Mouse (Mus musculus) thymus, postnatal 10 days (tissue): ENCODE data around the gene Cdhr5.

Experiments
- DNase-seq, 2 experiments: peaks; one replicate each; pipeline ENCODE4 v3.0.0; 2021; ENCODE audit warnings: low spot score in 2 of 2

Gene Cdhr5

DNA sequence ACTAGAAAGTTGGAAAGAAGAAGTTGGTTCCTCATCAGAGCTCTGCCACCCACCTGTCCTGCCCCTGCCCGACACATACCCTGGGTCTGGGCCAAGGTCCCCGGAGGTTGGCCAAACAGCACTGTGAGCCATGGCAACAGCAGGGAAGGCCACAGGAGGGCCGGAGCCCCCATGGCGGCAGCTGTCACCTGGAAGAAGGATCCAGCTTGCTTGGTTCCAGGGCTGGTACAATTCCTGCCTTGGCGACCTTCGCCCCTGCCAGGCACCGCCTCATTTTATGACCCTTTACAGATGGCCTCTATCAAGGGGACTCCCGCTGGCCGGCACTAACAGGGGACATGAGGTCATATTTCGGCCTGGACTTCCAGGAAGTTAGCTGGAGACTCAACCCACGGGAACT lies at the start of gene Cdhr5:
Cdhr5 (minus strand) TSS at position 241 of the 400 bp plus-strand sequence.
- DNase-seq, result no peak

- DNase-seq, result no peak
These were observed 48.1 kb upstream of the Cdhr5 start for GRCm38 (mm10) chr7:141324686-141325085.

GRCm38 (mm10) chr7:141319446-141319845 lies 42.9 kb upstream of the Cdhr5 start:
- no peak for DNase-seq

GRCm38 (mm10) chr7:141317619-141318132 lies 41.1 kb upstream of the Cdhr5 start:
- DNase-seq, result no peak

- peak; percentile 39 to 60 for DNase-seq
These were observed 39.4 kb upstream of the Cdhr5 start for GRCm38 (mm10) chr7:141315974-141316373.

GRCm38 (mm10) chr7:141315076-141315475 lies 38.5 kb upstream of the Cdhr5 start:
- DNase-seq, result no peak

DNA sequence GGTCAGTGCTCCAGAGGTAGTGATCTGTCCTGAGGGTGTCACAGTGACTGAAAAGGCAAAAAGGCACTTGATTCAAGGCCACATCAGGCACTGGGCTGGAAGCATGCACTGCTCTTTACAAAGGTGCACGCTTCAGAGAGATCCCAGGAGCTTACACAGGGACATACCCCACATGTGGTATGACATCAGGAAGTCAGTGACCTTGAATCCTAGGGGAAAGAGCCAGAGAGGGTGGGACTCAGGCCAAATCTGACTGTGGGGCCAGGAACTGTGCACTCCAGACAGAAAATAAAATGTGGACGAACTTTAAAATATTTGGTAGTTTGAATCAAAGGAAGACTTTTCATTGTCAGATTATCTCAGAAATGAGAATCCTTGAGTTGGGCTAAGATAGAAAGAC lies 37.8 kb upstream of the Cdhr5 start:
- DNase-seq, result no peak

DNA sequence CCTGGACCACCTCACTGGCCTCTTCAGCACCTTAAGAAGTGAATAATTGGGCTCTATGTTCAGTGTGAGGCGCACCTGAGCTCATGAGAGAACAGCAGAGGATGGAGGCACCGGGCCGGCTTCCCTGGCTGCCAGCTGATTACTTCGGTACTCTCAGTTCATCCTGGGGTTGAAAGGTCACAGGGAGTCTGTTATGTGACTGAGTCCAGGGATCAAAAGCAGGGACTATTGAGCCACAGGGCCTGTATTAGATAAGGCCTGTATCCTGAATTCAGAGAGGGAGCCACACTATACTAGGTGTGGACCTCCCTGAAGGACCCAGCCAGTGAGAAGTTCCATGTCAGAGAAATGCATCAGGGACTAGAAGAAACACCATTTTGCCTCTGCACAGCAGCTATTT lies 28.0 kb upstream of the Cdhr5 start:
- DNase-seq, result no peak

- DNase-seq, result peak; percentile 18 to 44
These were observed 26.2 kb upstream of the Cdhr5 start for GRCm38 (mm10) chr7:141302702-141303268.

GRCm38 (mm10) chr7:141301386-141301785 lies 24.8 kb upstream of the Cdhr5 start:
- DNase-seq, result no peak

DNA sequence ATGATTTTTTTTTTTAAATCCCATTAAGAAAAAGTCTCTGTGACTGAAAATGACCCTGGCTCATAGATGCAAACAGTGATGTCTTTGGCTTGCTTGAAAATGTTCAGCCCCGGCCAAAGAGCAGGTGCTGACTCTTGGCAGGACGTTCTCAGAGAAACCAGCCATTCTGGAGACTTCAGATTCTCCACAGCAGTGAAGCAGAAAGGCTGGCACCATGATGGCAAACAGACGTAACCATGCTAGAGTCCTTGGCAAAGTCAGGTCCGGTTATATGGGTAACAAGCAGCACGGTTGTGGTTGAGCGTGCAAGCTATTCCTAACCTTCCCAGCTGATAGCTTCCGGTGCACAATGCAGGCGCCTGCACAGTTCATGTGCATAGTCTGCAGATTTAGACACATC lies 22.6 kb upstream of the Cdhr5 start:
- DNase-seq, result no peak

DNA sequence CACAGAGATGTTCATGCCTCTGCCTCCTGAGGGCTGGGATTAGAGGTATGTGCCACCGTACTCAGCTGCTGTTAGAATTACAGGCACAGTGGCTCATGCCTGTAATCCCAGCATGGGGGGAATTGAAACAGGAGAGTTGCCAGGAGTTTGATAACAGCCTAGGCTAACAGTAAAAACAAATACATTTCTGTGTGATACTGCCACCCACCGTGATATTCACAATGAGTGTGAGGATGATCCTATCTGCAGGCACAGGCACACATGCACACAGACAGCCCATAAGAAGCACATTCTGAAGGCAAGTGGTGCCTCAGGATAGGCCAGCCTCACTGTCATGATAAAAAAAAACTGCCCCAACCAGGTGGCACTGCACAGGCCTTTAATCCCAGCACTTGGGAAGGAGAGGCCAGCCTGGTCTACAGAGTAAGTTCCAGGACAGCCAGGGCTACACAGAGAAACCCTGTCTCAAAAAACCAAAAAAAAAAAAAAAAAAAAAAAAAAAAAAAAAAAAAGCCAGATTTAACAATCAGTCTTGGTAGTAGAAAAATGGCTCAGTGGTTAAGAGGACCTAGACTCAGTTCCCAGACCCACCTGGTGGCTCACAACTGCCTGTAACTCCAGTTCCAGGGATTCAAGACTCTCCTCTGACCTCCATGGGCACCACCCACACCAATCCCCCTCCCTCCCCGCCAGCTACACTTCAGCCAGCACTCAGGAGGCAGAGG lies 21.5 kb upstream of the Cdhr5 start:
- no peak for DNase-seq

- DNase-seq, result no peak
These were observed 17.9 kb upstream of the Cdhr5 start for GRCm38 (mm10) chr7:141294479-141294878.

DNA sequence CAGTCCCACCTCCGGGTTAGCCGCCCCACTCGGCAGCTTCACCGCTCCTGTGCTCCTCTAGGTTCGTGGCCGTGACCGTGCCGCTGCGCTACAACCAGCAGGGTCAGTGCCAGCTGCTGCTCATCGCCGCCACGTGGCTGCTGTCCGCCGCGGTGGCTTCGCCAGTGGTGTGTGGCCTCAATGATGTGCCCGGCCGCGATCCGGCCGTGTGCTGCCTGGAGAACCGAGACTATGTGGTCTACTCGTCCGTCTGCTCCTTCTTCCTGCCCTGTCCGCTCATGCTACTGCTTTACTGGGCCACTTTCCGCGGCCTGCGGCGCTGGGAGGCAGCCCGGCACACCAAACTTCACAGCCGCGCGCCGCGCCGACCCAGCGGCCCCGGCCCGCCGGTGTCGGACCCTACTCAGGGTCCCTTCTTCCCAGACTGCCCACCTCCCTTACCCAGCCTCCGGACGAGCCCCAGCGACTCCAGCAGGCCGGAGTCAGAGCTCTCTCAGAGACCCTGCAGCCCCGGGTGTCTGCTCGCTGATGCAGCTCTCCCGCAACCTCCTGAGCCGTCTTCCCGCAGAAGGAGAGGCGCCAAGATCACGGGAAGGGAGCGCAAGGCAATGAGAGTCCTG lies 17.4 kb upstream of the Cdhr5 start:
- no peak for DNase-seq

- DNase-seq, result no peak
These were observed 16.2 kb upstream of the Cdhr5 start for GRCm38 (mm10) chr7:141292583-141293388.

DNA sequence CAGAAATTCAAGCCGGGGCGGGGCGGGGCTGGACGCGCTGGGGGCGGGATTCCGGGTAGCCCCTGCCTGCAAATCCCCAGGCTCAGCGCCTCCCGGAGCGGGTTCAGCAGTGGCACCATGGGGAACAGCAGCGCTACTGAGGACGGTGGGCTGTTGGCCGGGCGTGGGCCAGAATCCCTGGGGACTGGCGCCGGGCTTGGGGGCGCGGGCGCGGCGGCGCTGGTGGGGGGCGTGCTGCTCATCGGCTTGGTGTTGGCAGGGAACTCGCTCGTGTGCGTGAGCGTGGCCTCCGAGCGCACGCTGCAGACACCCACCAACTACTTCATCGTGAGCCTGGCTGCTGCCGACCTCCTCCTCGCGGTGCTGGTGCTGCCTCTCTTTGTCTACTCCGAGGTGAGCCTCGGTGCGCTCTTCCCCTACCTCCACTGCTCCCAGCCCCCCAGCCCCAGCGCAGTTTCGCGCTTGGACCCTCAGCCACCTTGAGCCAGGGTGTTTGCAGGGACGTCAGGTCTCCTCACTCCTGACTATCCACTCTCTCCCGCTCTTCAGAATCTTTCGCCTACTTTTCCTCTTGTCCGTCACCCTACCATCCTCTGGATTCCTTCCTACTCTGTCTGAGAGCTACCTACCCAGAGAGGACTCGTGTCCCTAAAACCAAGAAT lies 15.5 kb upstream of the Cdhr5 start, which contains the start of gene Drd4:
Drd4 (plus strand) TSS at position 86 of the 662 bp plus-strand sequence.
- DNase-seq, result no peak

DNA sequence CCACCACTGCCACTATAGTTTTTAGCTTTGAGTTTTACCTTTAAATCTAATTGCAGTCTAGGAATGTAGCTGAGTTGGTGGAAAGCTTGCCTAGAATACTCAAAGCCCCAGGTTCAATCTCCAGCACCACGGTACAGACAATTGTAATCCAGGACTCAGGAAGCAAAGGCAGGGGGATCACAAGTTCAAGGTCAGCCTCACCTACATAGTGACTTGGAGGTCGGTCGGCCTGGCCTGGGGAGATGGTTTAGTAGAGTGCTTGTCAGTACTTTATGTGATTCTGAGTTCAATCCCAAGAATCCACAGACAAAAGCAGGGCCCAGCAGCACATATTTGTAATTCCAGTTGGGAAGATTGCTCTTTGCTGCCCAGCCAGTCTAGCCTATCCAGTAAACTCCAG lies 11.5 kb upstream of the Cdhr5 start:
- no peak for DNase-seq

DNA sequence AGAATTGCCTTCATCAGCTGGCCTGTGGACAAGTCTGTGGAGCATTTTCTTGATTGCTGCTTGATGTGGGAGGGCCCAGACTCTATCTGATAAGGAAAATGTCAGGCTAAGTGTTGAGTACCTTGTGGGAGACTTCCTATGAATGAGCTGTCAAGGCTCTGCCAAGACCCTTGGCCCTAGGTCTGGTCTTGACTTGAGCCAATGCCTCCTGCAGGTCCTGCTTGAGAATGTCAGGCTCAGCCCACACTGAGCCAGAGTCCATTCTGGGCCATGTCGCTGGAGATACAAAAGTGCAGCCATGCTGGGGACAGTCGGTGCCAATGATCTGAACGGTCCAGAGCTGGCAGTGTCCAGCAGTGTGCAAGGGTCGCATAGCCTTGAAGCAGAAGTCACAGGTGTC lies 6.2 kb upstream of the Cdhr5 start:
- no peak for DNase-seq

- DNase-seq, result no peak
These were observed 4.9 kb upstream of the Cdhr5 start for GRCm38 (mm10) chr7:141281442-141281841.

DNA sequence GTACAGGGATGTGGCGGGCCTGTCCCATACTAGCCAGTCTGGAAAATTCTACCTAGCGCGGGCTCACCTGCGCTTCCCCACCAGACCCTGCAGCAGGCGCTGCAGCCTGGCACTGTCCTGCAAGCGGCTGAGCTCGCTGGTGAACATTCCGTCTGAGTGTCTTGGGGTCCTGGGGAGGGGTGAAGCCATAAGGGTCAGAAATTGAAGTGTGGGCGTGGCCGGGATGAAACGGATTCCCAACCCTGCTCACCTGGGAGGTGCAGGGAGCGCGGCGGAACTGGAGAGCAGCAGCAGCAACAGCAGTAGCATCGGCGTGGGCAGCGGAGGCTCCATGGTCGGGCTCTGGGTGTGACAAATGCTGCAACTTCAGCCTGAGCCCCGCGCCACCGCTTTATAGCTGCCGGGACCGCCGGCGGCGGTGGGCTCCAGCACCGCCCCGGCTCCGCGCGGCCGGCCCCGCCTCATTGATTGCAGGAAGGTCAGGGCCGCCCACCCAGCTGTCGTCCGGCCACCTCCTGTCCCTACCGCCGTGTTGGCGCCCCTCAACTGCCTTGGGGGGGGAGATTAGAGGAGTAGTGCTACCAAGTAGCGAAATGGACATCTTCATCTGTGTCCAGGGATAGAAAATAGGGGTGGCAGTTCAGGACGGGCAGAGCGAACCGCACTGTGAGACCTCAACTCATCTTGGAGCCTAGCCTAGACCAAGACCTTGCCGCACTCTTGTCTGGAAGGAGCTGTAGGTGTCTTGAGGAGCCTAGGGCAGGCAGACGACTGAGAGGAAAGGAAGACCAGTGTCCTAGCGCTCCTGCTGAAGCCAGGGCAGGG lies 2.4 kb upstream of the Cdhr5 start, which contains the start of gene Sct:
Sct (minus strand) TSS at position 368 of the 825 bp plus-strand sequence.
- no peak for DNase-seq
